Mouse (Mus musculus) spleen, adult 2 months (tissue): ENCODE results near the gene Dennd1c.

Experiments used
- CTCF ChIP-seq: fragments of 200-500 bp; IDR thresholded peaks from 2 replicates; pipeline ENCODE4 v1.5.1; 2011; ENCODE audit warnings: mild to moderate bottlenecking, inconsistent platforms; ENCODE audit not compliant: insufficient read depth, insufficient read length, insufficient replicate concordance; ENCODE audit errors: extremely low read depth
- POLR2A ChIP-seq: fragments of 200-500 bp; IDR thresholded peaks from 2 replicates; pipeline ENCODE4 v1.6.1; 2011; ENCODE audit warnings: low read depth, low read length, inconsistent platforms

DNA sequence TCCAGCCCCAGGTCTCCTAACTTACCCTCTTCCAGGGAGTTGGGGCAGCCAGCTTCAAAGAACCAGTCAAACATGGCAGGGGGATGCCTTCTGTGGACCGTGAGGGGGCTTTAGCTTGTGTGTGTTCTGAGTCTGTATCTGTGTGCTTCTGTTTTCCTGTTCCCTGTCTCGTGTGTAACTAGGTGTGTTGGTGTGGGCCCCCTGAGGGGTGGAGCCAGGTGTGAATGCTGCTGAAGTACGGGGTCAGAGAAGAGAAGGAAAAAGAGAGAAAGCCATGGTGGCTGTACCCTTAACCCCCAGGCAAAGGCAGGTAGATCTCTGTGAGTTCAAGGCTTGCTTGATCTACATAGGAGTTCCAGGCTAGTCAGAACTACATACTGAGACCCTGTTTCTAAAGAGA lies 1.4 kb downstream of the Dennd1c start:
- TF ChIP-seq CTCF: no peak
- TF ChIP-seq POLR2A: no peak
